ENCODE assay signal across 1 mouse cellular context in the genomic region with DNA sequence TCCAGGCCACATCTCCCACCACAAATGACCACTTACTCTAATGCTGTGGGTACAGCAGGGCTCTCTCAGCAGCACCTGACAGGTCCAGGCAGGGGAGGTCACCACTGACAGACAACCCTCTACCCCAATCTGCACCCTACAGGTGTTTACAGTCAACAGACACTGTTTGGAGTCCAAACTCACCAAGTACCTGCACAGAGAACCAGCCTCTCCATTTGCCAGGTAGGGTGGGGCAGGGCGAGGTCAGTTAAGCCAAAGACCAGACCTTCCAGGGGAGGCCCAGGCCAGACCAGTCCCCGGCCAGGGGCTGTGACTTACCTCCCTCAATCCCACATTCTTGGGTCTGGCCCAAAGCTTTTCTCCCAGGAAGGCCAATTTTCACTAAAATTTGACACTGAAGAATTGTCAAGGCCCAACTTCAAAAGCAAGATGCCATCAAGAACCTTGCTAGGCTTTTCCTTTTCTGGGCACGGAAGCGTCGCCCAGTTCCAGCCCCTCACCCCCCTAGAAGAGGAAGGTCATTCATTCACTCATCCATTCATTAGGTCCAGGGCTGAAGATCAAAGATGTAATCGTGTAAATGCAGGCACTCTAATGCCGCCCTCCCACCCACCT.
TF ChIP-seq lines count a peak whose summit lies in the region.

No protein-coding gene starts in this region.

TF ChIP-seq in CH12.LX, 34 proteins besides CTCF, POLR2A, EP300 and RAD21 (continued from another document):
- TF ChIP-seq ZKSCAN1 (IDR thresholded peaks at IDR 0.05; ENCODE audit: borderline replicate concordance, low read depth, low read length) (no peak), KAT2A (IDR thresholded peaks at IDR 0.05; ENCODE audit: insufficient replicate concordance, low read length) (no peak), MYC (IDR thresholded peaks at IDR 0.05; ENCODE audit: low read depth, low read length) (no peak), MEF2A (IDR thresholded peaks at IDR 0.05; ENCODE audit: borderline replicate concordance, low read depth, low read length) (no peak), PAX5 (IDR thresholded peaks at IDR 0.05; ENCODE audit: low read length) (no peak), SIN3A (IDR thresholded peaks at IDR 0.05; ENCODE audit: low read length) (no peak), USF2 (conservative IDR thresholded peaks at IDR 0.05; ENCODE audit: low read depth, low read length) (no peak)
TF ChIP-seq in CH12.LX: peak in this region for 0.
